Mouse (Mus musculus) megakaryocyte, adult 5-6 weeks (primary cell): ENCODE results near the gene Csn1s1. TPM values are rescaled to one million over a fixed set of nuclear protein-coding genes. Genes with fewer than 3 reads are reported as not detected.

Experiments used
- ATAC-seq: 2 replicates; pipeline ENCODE4 v1.8.0; 2016; ENCODE audit warnings: mild to moderate bottlenecking, inconsistent platforms; ENCODE audit not compliant: poor library complexity, severe bottlenecking
- total RNA-seq, 2 experiments: library from RNA; stranded (forward) in 1 of 2; stranded (reverse) in 1 of 2; fragments of 153-499, 151-499 nt in 1 of 2; fragments of 221-1000, 200-1000 nt in 1 of 2; gene quantifications; 2 replicates each; pipeline versions ENCODE4 v1.2.3 to v1.2.4; 2015 to 2017

Gene Csn1s1
- not detected in 2 replicates for total RNA-seq (2015)
- not detected in 2 replicates for total RNA-seq (2017)

DNA sequence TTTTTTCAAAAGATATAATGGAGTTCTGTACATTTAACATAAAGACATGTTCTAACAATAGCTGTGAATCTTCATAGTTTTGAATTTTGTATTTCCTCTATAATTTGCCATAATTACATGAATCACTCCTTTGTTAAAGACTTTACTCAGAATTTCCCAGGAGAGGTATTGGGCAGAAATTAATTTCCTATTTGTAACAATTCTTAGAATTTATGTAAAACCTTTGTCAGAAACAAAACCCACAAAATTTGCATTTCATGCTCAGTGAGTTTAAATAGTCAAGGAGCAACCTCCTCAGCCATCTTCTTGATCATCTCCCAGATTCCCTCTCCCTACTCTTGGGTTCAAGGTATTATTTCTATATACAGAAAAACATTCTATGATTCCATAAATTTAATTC is at the start of gene Csn1s1:
Gene Csn1s1 (plus strand): TSS at position 301 of the 400 bp plus-strand sequence.
- no peak for ATAC-seq

DNA sequence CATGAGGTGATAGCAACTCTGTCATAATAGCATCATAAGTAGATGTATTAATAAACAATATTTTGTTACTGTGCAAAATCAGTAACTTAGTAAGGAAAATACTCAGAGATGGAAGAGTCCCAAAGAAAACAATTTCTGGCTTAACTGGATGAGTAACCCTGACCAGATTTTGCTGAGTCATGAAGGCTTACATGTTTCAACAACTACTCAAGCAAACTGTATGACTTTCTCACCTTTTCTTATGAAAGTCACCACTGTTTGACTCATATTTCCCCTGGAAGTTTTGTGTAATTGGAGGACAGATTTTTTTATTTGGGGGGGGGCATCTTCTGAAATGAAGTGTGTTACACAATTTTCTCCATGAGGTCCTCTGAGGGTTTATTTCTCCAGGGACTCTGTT is 43.3 kb upstream of the Csn1s1 start:
- no peak for ATAC-seq

DNA sequence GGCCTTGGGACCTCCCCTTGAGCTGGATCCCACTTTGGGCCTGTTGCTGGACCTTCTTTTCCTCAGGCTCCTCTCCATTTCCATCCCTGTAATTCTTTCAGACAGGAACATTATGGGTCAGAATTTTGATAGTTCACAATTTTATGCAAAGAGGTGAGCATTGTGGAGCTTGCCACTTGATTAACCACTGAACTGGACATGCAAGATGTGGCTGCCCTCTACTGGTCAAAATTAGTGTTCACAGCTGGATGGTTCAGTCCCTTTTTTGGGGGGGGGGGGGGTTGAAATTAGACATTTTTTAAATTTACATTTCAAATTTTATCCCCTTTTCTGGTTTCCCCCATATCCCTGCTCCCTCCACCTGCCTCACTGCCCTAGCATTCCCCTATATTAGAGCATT is 23.2 kb upstream of the Csn1s1 start:
- ATAC-seq, result no peak

DNA sequence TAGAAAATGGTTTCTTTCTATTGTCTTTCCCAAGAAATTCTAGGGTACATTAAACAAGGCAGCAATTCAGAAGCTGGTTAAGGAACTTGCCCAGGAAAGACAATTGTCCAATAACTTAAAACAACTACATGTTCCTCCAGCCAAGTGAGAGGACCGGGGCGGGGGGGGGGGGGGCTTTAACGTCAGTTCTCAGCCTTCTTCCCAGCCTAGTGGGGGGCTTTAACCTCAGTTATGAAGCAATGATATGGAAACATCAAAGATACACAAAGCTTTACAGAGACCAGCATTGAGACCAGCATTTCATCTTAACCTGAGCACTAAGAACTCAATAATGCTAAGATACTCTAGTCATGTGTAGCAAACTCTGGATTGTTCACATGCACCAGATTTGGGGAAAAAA is 33.5 kb downstream of the Csn1s1 start, which contains the start of gene Csn2:
Gene Csn2 (minus strand): TSS at position 101 of the 400 bp plus-strand sequence.
- no peak for ATAC-seq

DNA sequence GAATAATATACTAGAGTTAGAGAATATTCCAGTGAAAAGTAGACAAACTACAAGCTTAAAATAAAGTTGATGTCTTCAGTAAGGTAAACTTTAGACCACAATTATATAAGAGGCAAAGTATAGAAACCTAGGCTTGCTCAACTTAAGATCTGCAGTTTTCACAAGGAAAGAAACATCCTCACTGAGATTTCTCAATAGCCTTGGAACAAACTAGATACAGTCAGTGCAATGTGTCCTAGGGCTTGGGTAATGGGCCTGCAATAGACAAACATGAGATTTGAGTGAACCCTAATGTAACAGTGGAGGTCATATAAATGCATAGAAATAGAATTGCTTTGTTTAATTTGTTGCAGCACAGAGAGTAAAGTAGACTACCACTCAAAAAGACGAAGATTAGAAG is 39.9 kb downstream of the Csn1s1 start:
- ATAC-seq, result no peak

Other genes starting within 250 kb of the Csn1s1 start
- gene Ugt2b38, start 242.0 kb upstream of the Csn1s1 start, total RNA-seq (2015), result not detected in 2 replicates
- gene Ugt2b38, start 242.0 kb upstream of the Csn1s1 start, total RNA-seq (2017), result not detected in 2 replicates
- gene Ugt2a2, start 183.9 kb upstream of the Csn1s1 start, total RNA-seq (2015), result not detected in 2 replicates
- gene Ugt2a2, start 183.9 kb upstream of the Csn1s1 start, total RNA-seq (2017), result not detected in 2 replicates
- not detected in 2 replicates for gene Gm43638, start 179.4 kb upstream of the Csn1s1 start, total RNA-seq (2015)
- gene Gm43638, start 179.4 kb upstream of the Csn1s1 start, total RNA-seq (2017), result not detected in 2 replicates
- gene Ugt2a1, start 175.3 kb upstream of the Csn1s1 start, total RNA-seq (2015), result not detected in 2 replicates
- gene Ugt2a1, start 175.3 kb upstream of the Csn1s1 start, total RNA-seq (2017), result not detected in 2 replicates
- not detected in 2 replicates for gene Sult1b1, start 128.0 kb upstream of the Csn1s1 start, total RNA-seq (2015)
- gene Sult1b1, start 128.0 kb upstream of the Csn1s1 start, total RNA-seq (2017), result not detected in 2 replicates
- gene Sult1d1, start 97.2 kb upstream of the Csn1s1 start, total RNA-seq (2015), result not detected in 2 replicates
- not detected in 2 replicates for gene Sult1d1, start 97.2 kb upstream of the Csn1s1 start, total RNA-seq (2017)
- gene Sult1e1, start 74.6 kb upstream of the Csn1s1 start, total RNA-seq (2015), result not detected in 2 replicates
- gene Sult1e1, start 74.6 kb upstream of the Csn1s1 start, total RNA-seq (2017), result not detected in 2 replicates
- not detected in 2 replicates for gene Csn2, start 33.4 kb downstream of the Csn1s1 start, total RNA-seq (2015)
- not detected in 2 replicates for gene Csn2, start 33.4 kb downstream of the Csn1s1 start, total RNA-seq (2017)
- gene Csn1s2a, start 108.4 kb downstream of the Csn1s1 start, total RNA-seq (2015), result not detected in 2 replicates
- gene Csn1s2a, start 108.4 kb downstream of the Csn1s1 start, total RNA-seq (2017), result not detected in 2 replicates
- gene Csn1s2b, start 141.9 kb downstream of the Csn1s1 start, total RNA-seq (2015), result not detected in 2 replicates
- not detected in 2 replicates for gene Csn1s2b, start 141.9 kb downstream of the Csn1s1 start, total RNA-seq (2017)
- not detected in 2 replicates for gene Prr27, start 159.5 kb downstream of the Csn1s1 start, total RNA-seq (2015)
- not detected in 2 replicates for gene Prr27, start 159.5 kb downstream of the Csn1s1 start, total RNA-seq (2017)
- not detected in 2 replicates for gene Odam, start 218.8 kb downstream of the Csn1s1 start, total RNA-seq (2015)
- not detected in 2 replicates for gene Odam, start 218.8 kb downstream of the Csn1s1 start, total RNA-seq (2017)